Mouse (Mus musculus): ENCODE measurements around the gene Inava. TPM values are rescaled to one million over a fixed set of nuclear protein-coding genes. Genes with fewer than 3 reads are reported as not detected.

The Inava gene
- 163 and 171 TPM in 2 replicates for polyA plus RNA-seq (2012; rRNA removed)

DNA sequence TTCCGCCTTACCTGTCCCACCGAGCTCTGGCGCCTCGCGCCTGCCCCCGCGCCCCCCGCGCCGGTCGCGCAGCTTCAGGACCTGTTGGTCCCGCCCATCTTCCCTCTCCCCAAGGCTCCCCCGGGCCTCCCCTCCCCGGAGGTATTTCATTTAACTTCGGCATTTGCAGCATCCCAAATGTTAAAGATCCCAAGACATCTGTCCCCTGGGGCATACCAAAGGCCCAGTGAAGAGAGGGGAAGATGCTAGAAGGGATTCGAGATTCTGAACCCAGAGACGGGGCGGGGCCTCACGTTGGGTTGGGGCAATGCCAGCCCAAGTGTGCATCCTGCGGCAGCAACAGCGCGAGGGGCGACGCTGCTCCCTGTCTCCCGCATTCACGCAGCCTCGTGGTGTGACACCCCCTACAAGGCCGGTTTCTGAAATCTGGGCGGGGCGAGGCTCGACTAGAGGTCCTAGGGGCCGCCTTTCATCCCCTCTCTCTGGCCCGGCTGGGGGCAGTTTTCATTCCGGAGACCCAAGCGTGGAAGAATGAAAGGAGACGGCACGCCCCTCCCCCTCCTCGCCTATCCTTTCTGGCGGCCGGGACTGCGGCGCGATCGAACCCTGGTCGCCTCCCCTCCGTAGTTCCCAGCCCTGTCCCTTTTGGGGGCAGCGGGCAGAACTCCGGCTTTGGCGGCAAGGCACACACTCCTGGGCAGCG, at the start of gene Inava:
TSS of gene Inava (minus strand) at position 373 of the 703 bp plus-strand sequence.

DNA sequence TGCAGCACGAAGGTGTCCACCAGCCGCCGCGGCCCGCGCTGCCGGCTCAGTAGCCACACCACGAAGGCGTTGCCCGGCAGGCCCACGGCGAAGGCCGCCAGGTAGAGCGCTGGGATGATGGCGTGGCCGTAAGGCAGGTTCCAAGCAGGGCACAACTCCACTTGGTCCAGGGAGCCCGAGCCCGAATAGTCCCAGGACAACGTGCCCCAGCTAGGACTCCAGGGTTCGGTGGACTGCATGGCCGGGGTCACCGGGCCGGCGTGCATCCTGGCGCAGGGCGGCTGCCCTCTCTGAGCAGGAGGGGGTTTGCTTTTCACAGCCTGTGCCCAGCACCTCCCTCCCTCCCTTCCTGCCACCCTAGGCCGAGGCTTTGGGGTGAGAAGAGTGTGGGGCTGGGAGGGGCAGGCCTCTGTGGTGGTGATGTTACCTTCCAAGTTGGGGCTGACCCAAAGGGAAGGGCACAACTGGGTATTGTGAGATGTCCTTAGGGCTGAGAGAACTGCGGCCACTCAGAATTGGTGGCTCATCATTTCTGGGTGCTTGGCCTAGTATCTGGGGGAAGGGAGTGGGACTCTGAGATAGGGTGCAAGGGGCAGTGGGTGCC, 26.7 kb upstream of the Inava start, which contains the start of gene Gpr25:
TSS of gene Gpr25 (minus strand) at position 239 of the 604 bp plus-strand sequence.

DNA sequence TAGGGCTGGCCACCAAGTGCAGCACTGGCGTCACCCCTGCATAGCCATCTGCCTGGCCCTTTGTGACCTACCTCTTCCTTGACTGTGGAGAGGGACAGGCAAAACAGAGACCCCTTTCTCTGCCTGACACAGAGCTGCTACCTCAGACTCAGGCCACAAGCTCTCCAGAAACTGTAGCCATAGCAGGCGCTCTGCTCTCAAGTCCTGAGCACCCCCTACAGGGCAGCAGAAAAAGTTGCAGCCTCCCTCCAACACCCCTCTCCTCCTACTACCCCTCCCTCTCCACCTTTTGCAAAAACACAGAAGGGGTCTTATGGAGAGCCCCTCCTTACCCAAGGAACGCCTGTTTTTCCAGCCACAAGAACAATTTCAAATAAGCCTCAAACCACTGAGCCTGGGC, 21.3 kb downstream of the Inava start, which contains the start of gene Mroh3:
TSS of gene Mroh3 (minus strand) at position 26 of the 400 bp plus-strand sequence.

Other genes starting within 250 kb of the Inava start
- gene Igfn1, start 227.9 kb downstream of the Inava start, polyA plus RNA-seq (2012; rRNA removed) = 0.38 and 0.43 TPM in 2 replicates
- gene Tmem9, start 226.1 kb downstream of the Inava start, polyA plus RNA-seq (2012; rRNA removed) = 44.3 and 45.8 TPM in 2 replicates
- gene Ascl5, start 183.5 kb downstream of the Inava start, polyA plus RNA-seq (2012; rRNA removed) = not detected in 2 replicates
- gene Cacna1s, start 181.5 kb downstream of the Inava start, polyA plus RNA-seq (2012; rRNA removed) = 1.8 and 2.0 TPM in 2 replicates
- gene Kif21b, start 102.9 kb downstream of the Inava start, polyA plus RNA-seq (2012; rRNA removed) = 16.5 and 22.8 TPM in 2 replicates
- 4.1 and 5.9 TPM in 2 replicates for gene Mroh3, start 21.4 kb downstream of the Inava start, polyA plus RNA-seq (2012; rRNA removed)
- gene Gpr25, start 26.6 kb upstream of the Inava start, polyA plus RNA-seq (2012; rRNA removed) = 0.38 and 0.42 TPM in 2 replicates
- 5.3 and 5.4 TPM in 2 replicates for gene Camsap2, start 111.8 kb upstream of the Inava start, polyA plus RNA-seq (2012; rRNA removed)
- 1.0 and 1.2 TPM in 2 replicates for gene Ddx59, start 181.0 kb upstream of the Inava start, polyA plus RNA-seq (2012; rRNA removed)
- gene Kif14, start 232.1 kb upstream of the Inava start, polyA plus RNA-seq (2012; rRNA removed) = 0.46 and 0.50 TPM in 2 replicates